Mouse (Mus musculus) MEL (cell line): ENCODE measurements at regions not wholly inside any gene's neighbourhood (a gene's known extent, or its start where the extent isn't known, plus 50 kb on each side); places are given as distances from the start of the nearest gene placed in this dataset.

Experiments
- CHD2 ChIP-seq: IDR thresholded peaks from 2 replicates; pipeline ENCODE4 v1.6.1; 2011; ENCODE audit warnings: low read length, improper control_type of control experiment
- CTCF ChIP-seq, 3 experiments: IDR thresholded peaks in 2 of 3; conservative IDR thresholded peaks in 1 of 3; 2 replicates each; pipeline ENCODE4 v1.5.1; 2011 to 2012; ENCODE audit warnings: low read length in 3 of 3, low read depth in 2 of 3, mild to moderate bottlenecking in 2 of 3, improper control_type of control experiment in 1 of 3, inconsistent platforms in 1 of 3, mixed read lengths in 1 of 3, moderate library complexity in 1 of 3; ENCODE audit not compliant: control insufficient read depth in 1 of 3, insufficient read depth in 1 of 3, poor library complexity in 1 of 3, severe bottlenecking in 1 of 3
- POLR2A ChIP-seq, 2 experiments: IDR thresholded peaks; 2 replicates each; pipeline ENCODE4 v1.6.1; 2011 to 2012; ENCODE audit warnings: low read length in 2 of 2, mild to moderate bottlenecking in 2 of 2, control low read depth in 1 of 2, improper control_type of control experiment in 1 of 2, low read depth in 1 of 2, moderate library complexity in 1 of 2; ENCODE audit not compliant: control insufficient read depth in 1 of 2, insufficient read depth in 1 of 2, poor library complexity in 1 of 2
- USF1 ChIP-seq: IDR thresholded peaks from 2 replicates; pipeline ENCODE4 v1.6.1; 2014; ENCODE audit warnings: low read depth, mild to moderate bottlenecking, inconsistent platforms, low read length, improper control_type of control experiment, moderate library complexity

DNA sequence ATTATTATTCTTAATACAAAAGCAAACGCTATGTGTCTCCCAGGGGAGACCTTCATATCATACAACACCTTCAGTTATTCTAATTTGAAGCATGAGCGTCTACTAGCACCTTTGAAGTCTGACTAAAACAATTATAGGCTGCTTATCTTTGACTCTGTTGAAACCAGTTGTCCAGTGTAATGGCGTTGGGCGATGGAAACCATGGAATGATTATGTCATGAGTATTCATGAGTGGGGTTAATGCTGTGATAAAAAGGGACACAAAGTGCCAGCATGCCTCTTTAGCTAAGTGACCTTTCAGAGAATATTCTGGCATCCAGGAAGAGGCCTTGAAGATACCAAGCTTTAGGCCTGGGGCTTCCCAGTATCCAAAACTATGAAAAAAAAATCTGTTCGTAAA, 53.6 kb upstream of the Tent5a start:
- TF ChIP-seq POLR2A (IDR thresholded peaks at IDR 0.05; ENCODE audit: control insufficient read depth in 1 of 2, insufficient read depth in 1 of 2, low read depth in 1 of 2, low read length in 2 of 2, poor library complexity in 1 of 2) (no peak), CTCF (IDR thresholded peaks at IDR 0.05 in 2 of 3, conservative IDR thresholded peaks at IDR 0.05 in 1 of 3; ENCODE audit: control insufficient read depth in 1 of 3, insufficient read depth in 1 of 3, low read depth in 2 of 3, low read length in 3 of 3, poor library complexity in 1 of 3, severe bottlenecking in 1 of 3) (no peak), CHD2 (no peak), USF1 (no peak)
